Mouse (Mus musculus) thymus, adult 18-20 months (tissue): ENCODE data around the gene Nup107.
"Not testable (repeated sequence)": the region's sequence is repeated elsewhere in the genome, so short reads cannot be mapped to it uniquely, and the experiment has no call there.

ENCODE experiments used
- DNase-seq, 2 experiments: peaks; one replicate each; pipeline ENCODE4 v3.0.0; 2022; ENCODE audit warnings: mixed read lengths in 2 of 2

The Nup107 gene

DNA sequence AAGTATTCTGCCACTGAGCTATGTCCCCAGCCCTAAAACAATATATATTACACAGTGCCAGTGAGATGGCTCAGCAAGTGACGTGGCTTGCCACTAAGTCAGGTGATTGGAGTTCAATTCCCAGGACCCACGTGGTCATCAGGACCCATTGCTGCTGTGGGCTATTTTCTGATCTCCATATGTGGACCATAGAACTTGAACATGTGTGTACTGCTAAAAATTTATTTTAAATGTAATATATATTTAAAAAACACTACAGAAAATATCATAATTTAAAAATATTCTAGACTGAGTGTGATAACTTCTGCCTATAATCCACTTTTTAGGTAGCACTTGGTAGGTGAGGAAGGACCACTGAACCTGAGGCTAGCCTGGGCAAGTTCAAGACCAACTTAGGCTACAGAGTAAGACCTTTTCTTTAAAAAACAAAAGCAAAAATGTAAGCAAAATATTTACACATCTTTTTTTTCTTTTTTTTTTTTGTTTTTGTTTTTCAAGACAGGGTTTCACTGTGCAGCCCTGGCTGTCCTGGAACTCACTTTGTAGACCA is 30.1 kb downstream of the Nup107 start:
- DNase-seq, result no peak

DNA sequence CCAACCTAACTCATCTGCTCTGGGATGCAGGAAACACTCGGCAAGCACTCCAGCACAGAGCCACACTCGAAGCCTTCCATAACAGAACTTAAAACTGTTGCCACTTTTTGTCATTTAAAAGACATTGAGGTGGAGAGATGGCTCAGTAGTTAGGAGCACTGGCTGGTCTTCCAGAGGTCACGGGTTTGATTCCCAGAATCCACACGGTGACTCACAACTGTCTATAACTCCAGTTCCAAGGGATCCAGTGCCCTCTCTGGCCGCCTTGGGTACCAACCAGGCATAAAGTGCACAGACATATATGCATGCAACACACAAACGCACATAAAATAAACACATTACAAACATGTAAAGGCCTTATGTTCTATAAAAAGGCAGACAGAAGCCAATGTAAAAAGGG is 31.0 kb downstream of the Nup107 start:
- no peak for DNase-seq

DNA sequence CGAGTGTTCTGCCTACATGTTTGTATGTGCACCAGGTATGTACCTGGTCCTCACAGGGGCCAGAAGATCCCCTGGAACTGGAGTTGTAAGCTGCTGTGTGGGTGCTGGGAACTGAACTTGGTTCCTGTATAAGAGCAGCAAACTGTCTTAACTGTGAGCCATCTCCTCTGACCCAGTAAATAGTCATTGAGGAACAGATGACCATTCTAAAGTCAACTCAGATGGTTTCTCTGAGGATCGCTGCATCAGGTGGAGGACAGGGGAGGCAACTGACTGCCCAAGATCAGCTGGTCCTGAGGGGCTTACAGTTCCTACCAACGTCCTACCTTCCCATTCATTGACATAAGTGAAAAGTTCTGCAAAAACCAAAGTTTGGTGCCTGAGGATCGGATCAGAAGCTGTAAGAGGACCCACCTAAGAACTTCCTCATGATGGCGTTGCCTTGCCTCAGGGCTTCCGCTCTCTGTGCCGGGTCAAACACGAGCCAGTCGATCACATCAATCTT is 31.6 kb downstream of the Nup107 start:
- DNase-seq, result no peak

DNA sequence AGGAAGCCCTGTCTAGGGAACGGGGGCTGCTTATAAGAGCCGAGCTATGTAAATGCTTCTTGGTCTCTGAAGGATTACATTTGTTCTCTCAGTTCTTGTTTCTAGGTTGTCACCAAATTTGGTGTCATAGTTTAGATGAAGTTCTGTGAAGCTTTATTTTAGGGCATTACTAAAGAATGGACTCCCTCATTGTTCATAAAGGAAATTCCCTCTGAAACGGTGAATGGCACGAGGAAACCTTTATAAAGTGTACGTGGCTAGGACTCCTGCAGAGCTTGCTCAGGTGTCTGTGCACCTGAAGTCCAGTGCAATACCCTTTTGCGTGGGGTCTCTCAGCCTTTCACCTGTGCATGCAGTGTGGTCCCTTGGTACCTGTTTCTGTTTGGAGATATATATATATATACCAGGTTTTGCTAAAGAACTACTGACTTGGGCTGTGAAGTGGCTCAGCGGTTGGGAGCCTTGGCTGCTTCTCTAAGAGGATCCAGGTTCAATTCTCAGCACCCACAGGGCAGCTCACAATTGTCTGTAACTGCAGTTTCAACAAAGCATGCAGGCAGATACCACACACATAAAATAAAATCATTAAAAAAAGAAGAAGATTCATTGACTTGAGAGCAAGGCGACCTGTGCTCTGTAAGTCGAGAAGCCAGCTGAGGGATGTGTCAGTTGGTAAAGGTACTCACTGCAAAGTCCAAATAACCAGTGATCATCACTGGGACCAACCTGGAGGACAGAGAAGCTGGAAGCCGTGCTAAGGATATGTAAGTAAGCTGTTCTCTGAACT is 32.5 kb downstream of the Nup107 start:
- DNase-seq, result no peak

DNA sequence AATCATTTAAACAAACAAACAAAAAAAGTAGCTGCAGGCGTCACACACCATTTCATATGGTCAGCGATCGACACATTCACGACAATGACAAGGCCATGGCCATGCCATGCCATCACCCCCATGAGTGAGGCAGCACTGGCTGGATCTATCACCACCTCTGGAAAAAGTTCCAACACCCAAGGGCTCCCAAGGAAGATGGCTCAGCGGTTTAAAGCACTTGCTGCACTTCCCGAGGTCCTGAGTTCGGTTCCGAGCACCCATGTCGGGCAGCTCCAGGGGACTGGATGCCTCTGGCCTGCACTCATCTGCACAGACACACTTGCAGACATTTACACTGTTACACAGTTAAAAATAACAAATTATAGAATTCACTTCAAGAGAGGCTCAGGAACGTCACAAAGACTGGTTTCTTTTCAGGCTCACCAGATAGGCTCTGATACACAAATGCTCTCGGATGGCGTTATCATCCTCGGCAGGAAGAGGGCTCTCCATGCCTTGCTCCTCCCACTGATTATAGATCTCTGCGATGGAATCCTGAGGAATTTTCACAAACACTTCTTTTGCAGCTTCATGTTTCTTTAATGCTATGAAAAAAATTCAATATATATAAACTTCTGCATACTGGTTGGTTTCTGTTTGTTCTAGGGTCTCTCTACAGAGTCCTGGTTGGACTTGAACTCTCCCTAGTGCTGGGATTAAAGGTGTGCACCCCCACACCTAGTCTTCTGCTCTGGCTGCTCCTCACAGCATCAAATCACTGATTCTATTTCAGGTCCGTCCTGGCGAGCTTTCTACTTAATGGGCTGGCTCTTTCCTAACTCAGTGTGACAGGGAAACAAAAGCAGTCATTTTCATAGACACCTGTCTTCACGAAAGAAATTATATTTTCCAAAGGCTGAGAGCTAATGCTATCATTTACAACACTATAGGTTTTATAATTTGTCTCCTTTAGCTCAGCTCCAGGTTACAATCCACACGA is 33.5 kb downstream of the Nup107 start:
- no peak for DNase-seq

DNA sequence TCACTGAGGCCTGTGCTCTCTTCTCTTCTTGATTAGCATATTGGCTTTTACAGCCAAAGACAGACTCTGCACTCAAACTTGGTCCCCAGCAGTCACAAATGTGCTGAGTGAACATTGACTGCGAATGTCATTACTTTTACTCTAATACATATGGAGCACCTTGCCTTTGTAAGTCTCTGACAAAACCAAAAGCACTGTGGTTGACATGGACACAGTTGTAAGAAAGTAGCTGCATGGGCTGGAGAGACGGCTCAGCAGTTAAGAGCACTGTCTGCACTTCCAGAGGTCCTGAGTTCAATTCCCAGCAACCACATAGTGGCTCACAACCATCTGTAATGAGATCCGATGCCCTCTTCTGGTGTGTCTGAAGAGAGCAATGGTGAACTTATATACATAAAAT is 34.2 kb downstream of the Nup107 start:
- DNase-seq, result not testable (repeated sequence)

DNA sequence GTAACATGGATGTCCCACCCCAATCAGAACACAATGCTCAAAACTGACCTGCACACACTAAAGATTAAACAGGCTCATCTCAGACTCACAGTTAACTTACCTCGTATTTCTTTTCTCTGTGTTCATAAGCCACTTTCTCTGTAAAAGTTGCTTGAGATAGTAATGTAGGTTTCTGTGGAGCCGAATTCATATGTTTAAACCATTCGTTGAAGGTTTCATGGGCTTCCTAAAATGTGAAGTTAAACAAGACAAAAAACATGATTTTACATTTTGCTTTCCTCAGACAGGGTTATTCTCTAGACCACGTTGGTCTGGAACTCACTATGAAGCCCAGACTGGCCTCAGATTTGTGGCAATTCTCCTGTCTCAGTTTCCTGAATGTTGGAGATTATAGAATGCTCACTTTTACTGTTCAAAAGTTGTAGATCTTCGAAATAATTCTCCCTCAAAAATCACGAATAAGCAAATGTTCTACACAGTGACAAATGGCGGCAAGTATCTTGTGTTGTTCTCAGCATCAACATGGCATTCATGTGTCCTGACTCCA is 34.6 kb downstream of the Nup107 start:
- DNase-seq, result no peak

DNA sequence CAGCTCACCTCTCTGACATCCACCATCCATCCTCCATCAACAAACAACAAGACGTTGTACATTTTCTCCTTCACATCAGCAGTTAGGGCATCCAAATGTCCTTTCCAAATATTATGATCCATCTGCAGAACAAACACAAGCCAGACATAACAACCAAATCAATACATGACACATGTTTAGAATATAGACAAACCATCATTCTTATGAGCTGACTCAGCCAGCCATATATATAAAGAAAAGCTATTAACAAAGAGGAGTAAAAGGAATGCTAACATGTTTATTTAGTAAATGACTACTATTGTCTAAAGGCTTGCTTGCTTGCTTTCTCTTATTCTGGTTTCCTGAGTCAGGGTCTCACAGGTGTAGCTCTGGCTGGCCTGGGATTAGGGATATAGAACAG is 35.2 kb downstream of the Nup107 start:
- DNase-seq, result no peak

DNA sequence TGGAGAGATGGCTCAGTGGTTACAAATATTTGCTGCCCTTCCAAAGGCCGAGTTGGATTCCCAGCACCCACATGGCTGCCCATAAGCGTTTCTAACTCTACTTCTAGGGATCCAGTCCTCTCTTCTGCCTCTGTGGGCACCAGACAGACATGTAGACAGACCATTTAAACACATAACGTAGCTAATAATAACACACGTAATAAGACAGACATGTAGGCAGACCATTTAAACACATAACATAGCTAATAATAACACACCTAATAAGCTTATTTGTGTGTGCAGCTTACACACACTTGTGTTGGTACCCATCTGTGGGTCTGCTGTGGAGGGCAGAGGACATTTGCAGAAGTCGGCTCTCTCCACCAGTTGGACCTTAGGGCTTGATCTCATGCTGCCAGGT is 35.7 kb downstream of the Nup107 start:
- DNase-seq, result no peak

DNA sequence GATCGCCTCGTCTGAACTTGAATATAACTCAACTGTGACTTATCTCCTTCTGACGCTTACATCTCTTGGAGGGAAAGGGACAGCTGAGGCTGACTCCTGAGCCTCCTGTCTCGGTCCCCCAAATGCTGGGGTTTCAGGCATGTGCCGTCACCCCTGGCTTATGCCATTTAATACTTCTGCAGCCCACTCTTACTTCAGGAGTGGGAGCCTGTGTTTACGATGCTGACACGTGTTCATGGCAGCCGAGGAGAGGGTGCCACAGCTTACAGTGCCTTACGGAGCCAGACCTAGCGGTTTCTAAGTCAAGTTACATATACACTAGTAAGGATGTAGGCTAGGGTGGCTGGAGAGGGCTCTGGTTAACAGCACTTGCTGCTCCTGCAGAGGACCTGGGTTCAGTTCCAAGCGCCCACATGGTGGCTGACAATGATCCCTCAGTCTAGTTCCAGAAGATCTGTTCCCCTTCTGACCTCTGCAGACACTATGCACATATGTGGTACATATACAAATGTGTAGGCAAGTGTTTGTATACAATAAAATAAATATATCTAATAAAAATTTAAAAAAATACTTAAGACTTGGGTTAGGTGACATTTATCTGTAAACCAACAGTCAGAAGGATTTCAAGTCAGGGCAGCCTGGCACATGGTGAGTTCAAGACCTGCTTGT is 36.6 kb downstream of the Nup107 start:
- DNase-seq, result no peak

DNA sequence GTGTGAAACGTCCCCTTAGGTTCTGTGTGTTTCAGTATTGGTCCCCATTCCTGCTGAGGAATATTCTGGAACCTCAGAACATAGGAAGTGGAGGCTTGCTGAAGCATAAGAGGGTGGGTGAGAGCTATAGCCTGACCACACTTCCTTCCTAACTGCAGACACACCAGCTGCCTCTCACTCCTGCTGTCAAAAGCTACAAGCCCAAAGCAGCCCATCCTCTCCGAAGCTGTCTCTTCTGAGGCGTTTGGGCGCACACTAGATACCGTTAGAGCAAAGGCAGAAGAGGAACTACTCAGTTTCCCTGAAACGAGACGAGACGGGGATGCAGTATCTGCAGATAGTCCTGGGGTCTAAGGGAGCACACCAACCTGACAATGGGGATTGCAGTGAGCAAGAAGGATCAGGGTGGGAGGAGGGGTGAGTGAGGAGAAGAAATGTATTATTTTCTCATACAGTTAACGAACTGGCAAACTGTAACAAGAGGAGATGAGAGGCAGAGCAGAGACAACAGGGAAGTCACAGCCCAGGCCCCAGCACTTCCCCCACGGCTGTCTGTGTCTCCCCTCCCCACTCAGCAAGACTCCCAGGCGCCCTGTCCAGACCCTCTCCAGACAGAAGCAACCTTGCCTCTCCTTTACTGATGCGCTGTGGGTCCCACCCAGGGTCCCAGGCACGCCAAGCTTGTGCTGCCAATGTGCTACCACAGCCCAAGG is 37.3 kb downstream of the Nup107 start:
- DNase-seq, result peak; percentile 53 to 68

DNA sequence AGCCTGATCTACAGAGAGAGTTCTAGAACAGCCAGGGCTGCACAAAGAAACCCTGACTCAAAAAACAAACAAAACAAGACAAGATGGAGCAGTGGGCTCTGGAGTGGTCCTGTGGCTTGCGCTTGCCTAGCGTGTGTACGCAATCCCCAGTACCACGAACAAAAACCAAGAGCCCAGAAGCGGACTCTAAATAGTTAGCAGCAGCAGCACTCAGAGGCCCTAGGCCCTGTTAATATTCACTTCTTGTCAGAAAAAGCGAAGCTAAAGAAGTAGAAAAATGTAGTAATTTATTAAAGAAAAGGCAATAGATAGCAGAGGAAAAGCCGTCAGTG is 37.9 kb downstream of the Nup107 start:
- no peak for DNase-seq

DNA sequence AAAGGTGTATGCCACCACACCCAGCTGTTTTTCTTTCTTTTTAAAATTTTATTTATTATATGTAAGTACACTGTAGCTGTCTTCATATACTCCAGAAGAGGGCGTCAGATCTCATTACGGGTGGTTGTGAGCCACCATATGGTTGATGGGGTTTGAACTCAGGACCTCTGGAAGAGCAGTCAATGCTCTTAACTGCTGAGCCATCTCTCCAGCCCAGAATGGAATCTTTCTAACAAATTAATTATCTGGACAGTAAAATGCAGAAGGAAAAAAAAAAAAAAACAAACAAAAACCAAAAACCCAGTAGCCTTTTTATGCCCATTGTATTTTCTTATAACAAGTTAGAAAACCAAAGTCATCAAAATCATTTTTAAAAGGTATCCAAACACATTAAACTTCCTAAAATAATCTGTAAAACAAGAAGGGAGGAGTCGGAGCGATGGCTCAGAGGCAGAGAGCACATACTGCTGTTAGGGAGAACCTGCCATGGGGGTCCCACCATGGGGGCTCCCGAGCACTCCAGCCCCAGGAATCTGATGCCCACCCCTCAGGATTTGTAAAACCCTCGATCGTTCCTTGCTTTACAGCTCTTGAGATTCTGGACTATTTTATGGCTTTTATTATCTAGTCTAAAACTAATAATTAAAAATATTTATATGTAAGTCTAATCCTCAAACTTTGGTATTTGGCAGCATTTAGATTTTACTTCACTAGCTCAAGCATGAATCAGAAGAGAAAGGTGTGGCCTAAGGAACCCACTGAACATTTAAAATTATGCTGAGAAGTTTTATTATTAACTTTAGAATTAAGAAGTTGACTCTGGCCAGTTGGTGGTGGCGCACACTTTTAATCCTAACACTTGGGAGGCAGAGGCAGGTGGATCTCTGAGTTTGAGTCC is 38.5 kb downstream of the Nup107 start:
- DNase-seq, result no peak

DNA sequence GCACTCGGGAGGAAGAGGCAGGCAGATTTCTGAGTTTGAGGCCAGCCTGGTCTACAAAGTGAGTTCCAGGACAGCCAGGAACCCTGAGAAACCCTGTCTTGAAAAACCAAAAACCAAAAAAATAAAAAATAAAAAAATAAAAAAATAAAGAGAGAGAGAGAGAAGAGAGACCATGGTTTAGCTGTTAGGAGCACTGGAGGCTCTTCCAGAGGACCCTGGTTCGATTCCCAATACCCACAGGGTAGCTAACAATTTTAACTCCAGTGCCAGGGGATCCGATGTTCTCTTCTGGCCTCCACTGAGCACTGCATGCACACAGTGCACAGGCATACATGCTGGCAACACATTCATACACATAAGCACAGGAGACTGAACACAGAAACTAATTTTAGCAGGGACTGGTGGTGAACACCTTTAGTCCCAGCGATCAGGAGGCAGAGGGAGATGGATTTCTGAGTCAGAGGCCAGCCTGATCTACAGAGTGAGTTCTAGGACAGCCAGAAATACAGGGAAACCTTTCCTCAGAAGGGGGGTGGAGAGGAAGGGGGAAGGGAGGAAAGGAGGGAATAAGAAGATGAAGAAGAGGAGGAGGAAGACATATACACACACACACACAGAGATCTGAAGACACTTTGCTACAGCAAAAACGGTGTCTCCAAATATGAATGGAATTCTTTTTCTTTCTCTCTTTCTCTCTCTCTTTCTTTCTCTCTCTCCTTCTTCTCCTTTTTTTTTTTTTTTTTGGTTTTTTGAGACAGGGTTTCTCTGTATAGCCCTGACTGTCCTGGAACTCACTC is 39.5 kb downstream of the Nup107 start:
- DNase-seq, result no peak

DNA sequence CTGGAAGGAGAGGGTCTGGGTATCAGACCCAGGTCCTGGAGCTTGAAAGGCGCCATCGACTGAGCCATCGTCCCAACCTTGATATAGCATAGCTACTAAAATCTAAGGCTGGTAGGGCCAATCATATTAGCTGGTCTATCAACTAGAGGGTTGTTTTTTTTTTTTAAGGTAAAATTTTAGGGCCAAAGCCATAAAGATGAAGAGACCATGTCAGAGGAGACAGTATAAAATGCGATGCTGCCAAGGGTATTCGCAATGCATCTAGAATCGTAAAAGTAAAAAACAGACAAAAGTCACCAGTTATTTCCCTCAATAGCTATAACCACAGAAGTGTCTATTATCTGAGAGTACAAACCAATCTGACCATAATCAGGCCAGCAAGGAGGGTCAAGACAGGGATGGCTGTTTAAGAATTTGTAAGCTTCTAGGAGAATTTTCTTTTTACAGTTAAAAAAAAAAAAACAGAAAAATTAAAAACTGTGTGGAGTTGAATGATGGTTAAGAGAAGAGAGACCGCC is 40.1 kb downstream of the Nup107 start:
- no peak for DNase-seq

DNA sequence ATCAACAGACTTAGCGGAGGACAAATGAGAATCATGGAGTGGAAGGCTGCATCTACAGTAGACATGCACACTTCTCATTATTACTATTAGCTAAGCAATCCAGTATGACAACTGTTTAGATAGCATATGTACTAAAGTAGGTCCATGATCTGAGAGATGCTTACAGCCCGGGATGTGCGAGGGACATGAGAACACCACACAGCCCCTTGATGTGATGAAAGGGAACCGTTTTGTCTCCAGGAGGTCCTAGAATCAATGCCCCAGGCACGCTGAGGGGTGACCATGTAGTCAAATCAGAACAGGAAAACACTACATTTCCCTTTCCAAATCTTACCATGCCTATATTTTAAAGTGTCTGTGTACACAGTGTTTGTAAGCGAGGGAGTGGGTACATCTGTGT is 40.8 kb downstream of the Nup107 start:
- no peak for DNase-seq

DNA sequence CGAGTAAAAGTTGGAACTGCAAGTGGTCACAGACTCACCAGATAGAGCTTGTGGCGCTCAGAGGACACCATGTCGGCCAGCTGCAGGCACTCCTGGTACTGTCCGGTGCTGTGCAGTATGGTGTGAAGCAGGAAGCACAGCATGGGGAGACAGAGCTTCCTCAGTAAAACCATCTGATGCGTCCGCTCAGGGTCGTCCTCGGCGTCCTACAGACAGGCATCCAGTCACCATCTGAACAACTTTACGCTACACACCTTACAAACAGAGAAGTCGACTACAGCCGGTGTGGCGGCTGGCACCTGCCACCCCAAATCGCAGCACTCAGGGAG is 41.3 kb downstream of the Nup107 start:
- DNase-seq, result no peak

DNA sequence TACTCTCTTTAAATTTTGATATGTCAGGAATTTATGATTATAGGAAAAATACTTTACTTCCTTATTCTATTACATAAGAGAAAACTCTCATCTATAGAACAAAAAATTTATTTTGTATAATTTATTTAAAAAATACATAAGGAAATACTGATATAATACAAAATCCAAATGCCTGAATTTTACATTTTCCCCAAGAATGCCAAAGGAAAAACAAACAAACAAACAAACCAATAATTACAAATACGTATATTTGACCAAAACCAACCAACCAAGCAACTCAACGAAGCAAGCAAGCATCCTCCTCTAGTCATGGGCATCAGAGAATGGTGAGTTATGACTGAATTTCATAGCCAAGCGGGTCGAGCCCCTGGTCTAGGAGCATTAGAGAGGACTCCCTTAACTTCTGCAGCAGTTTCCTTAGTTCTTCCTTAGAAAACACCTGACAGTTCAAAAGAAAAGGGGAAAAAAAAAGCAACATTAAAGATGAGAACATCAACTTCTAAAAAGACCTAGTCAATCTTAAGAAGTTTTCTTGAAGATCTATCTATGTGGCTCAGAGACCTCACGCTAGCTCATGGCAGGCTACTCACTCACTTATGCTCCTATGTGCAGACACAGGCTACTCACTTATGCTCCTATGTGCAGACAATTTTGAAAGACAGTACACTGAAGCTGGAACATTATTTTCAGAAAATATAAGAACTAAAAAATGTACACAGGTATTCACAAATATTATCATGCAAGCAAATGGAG is 41.8 kb downstream of the Nup107 start:
- DNase-seq, result no peak

DNA sequence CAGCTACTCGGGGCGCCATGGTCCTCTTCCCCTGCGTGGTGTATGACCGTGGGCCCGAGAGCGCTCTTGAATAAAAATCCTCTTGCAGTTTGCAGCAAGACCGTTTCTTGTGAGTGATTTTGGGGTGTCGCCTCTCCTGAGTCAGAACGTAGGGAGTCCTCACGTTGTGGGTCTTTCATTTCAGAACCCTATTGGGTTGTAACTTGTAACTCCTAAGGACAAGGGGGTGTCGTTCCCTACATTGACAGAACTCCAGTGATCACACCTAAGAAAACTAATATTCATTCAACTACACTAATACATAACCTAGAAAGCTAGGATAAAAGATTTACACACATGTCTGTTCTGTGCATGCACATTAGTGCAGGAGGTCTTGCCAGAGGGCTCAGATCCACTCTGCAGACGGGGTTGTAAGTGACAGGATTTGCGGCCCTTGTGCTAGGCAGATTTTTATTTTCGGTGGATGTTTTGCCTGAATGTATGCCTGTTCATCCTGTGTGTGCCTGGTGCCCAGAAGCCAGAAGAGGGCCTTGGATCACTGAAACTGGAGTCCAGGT is 42.6 kb downstream of the Nup107 start:
- DNase-seq, result no peak
